Mouse (Mus musculus) MEL (cell line): ENCODE data around the gene Gm10322. TPM values are rescaled to one million over a fixed set of nuclear protein-coding genes. Genes with fewer than 3 reads are reported as not detected.

ENCODE experiments used
- DNase-seq: peaks from one replicate; pipeline ENCODE4 v3.0.0; 2011; ENCODE audit warnings: low read depth, low spot score
- H3K27ac ChIP-seq: 2 replicates; pipeline ENCODE4 v1.5.1; 2012; ENCODE audit warnings: low read depth, mild to moderate bottlenecking, control low read depth, low read length, moderate library complexity; ENCODE audit not compliant: control insufficient read depth
- H3K27me3 ChIP-seq, 2 experiments: fragments of 150-350 bp in 1 of 2; sonication (generic) in 1 of 2; 2 replicates each; pipeline ENCODE4 v1.6.1; 2012; ENCODE audit warnings: low read length in 2 of 2, mild to moderate bottlenecking in 2 of 2, improper control_type of control experiment in 1 of 2, moderate library complexity in 1 of 2; ENCODE audit not compliant: insufficient read depth in 2 of 2, control insufficient read depth in 1 of 2
- H3K36me3 ChIP-seq, 2 experiments: 2 replicates each; pipeline ENCODE4 v1.6.1; 2012 to 2014; ENCODE audit warnings: low read length in 2 of 2, improper control_type of control experiment in 1 of 2, inconsistent platforms in 1 of 2, mild to moderate bottlenecking in 1 of 2; ENCODE audit not compliant: insufficient read depth in 2 of 2, control insufficient read depth in 1 of 2
- H3K4me1 ChIP-seq, 2 experiments: fragments of 150-350 bp in 1 of 2; sonication (generic) in 1 of 2; 2 replicates each; pipeline ENCODE4 v1.6.1; 2012; ENCODE audit warnings: low read length in 2 of 2, improper control_type of control experiment in 1 of 2, mild to moderate bottlenecking in 1 of 2; ENCODE audit not compliant: insufficient read depth in 2 of 2, control insufficient read depth in 1 of 2
- H3K4me3 ChIP-seq, 2 experiments: fragments of 150-350 bp in 1 of 2; sonication (generic) in 1 of 2; 2 replicates each; pipeline ENCODE4 v1.5.1; 2012; ENCODE audit warnings: low read depth in 2 of 2, low read length in 2 of 2, mild to moderate bottlenecking in 2 of 2, moderate library complexity in 2 of 2, control low read depth in 1 of 2, improper control_type of control experiment in 1 of 2; ENCODE audit not compliant: control insufficient read depth in 1 of 2, insufficient read depth in 1 of 2
- H3K79me2 ChIP-seq: 2 replicates; pipeline ENCODE4 v1.6.1; 2012; ENCODE audit warnings: mild to moderate bottlenecking, low read length, moderate library complexity; ENCODE audit not compliant: control insufficient read depth, poor library complexity, insufficient read depth
- H3K9ac ChIP-seq: 2 replicates; pipeline ENCODE4 v1.6.1; 2012; ENCODE audit warnings: low read depth, mild to moderate bottlenecking, control low read depth, low read length, moderate library complexity; ENCODE audit not compliant: control insufficient read depth, poor library complexity, severe bottlenecking
- H3K9me3 ChIP-seq: fragments of 150-350 bp; sonication (generic); replicated peaks from 2 replicates; pipeline ENCODE4 v1.6.1; 2012; ENCODE audit warnings: mild to moderate bottlenecking, low read length, improper control_type of control experiment, moderate library complexity; ENCODE audit not compliant: insufficient read depth
- BHLHE40 ChIP-seq: IDR thresholded peaks from 2 replicates; pipeline ENCODE4 v1.6.1; 2012; ENCODE audit warnings: low read depth, mild to moderate bottlenecking, inconsistent platforms, low read length, improper control_type of control experiment, borderline replicate concordance
- CHD1 ChIP-seq: IDR thresholded peaks from 2 replicates; pipeline ENCODE4 v1.6.1; 2012; ENCODE audit warnings: low read depth, mild to moderate bottlenecking, inconsistent platforms, low read length, improper control_type of control experiment
- CHD2 ChIP-seq: IDR thresholded peaks from 2 replicates; pipeline ENCODE4 v1.6.1; 2011; ENCODE audit warnings: low read length, improper control_type of control experiment
- CTCF ChIP-seq, 3 experiments: IDR thresholded peaks in 2 of 3; conservative IDR thresholded peaks in 1 of 3; 2 replicates each; pipeline ENCODE4 v1.5.1; 2011 to 2012; ENCODE audit warnings: low read length in 3 of 3, low read depth in 2 of 3, mild to moderate bottlenecking in 2 of 3, improper control_type of control experiment in 1 of 3, inconsistent platforms in 1 of 3, mixed read lengths in 1 of 3, moderate library complexity in 1 of 3; ENCODE audit not compliant: control insufficient read depth in 1 of 3, insufficient read depth in 1 of 3, poor library complexity in 1 of 3, severe bottlenecking in 1 of 3
- E2F4 ChIP-seq: IDR thresholded peaks from 2 replicates; pipeline ENCODE4 v1.6.1; 2011; ENCODE audit warnings: low read depth, low read length, improper control_type of control experiment, borderline replicate concordance
- ELF1 ChIP-seq: IDR thresholded peaks from 2 replicates; pipeline ENCODE4 v1.6.1; 2014; ENCODE audit warnings: low read depth, mild to moderate bottlenecking, inconsistent platforms, low read length, improper control_type of control experiment, moderate library complexity
- ETS1 ChIP-seq: IDR thresholded peaks from 2 replicates; pipeline ENCODE4 v1.6.1; 2012; ENCODE audit warnings: low read depth, mild to moderate bottlenecking, inconsistent platforms, low read length, improper control_type of control experiment, moderate library complexity
- JUND ChIP-seq: IDR thresholded peaks from 2 replicates; pipeline ENCODE4 v1.6.1; 2011; ENCODE audit warnings: low read depth, mild to moderate bottlenecking, improper control_type of control experiment, low read length
- KAT2A ChIP-seq: conservative IDR thresholded peaks from 2 replicates; pipeline ENCODE4 v1.6.1; 2012; ENCODE audit warnings: low read depth, low read length, improper control_type of control experiment, inconsistent platforms
- MAFK ChIP-seq: IDR thresholded peaks from 2 replicates; pipeline ENCODE4 v1.6.1; 2011; ENCODE audit warnings: low read depth, mild to moderate bottlenecking, low read length, improper control_type of control experiment, borderline replicate concordance
- MAX ChIP-seq: IDR thresholded peaks from 2 replicates; pipeline ENCODE4 v1.6.1; 2011; ENCODE audit warnings: low read length, improper control_type of control experiment
- MXI1 ChIP-seq: IDR thresholded peaks from 2 replicates; pipeline ENCODE4 v1.6.1; 2011; ENCODE audit warnings: mild to moderate bottlenecking, low read depth, low read length, improper control_type of control experiment
- NELFE ChIP-seq: IDR thresholded peaks from 2 replicates; pipeline ENCODE4 v1.6.1; 2011; ENCODE audit warnings: low read depth, low read length, improper control_type of control experiment
- NRF1 ChIP-seq: IDR thresholded peaks from 2 replicates; pipeline ENCODE4 v1.6.1; 2014; ENCODE audit warnings: low read depth, mild to moderate bottlenecking, inconsistent platforms, low read length, improper control_type of control experiment, moderate library complexity; ENCODE audit not compliant: poor library complexity, insufficient read depth, severe bottlenecking
- POLR2A ChIP-seq, 2 experiments: IDR thresholded peaks; 2 replicates each; pipeline ENCODE4 v1.6.1; 2011 to 2012; ENCODE audit warnings: low read length in 2 of 2, mild to moderate bottlenecking in 2 of 2, control low read depth in 1 of 2, improper control_type of control experiment in 1 of 2, low read depth in 1 of 2, moderate library complexity in 1 of 2; ENCODE audit not compliant: control insufficient read depth in 1 of 2, insufficient read depth in 1 of 2, poor library complexity in 1 of 2
- POLR2AphosphoS2 ChIP-seq: IDR thresholded peaks from 2 replicates; pipeline ENCODE4 v1.6.1; 2011; ENCODE audit warnings: low read length, improper control_type of control experiment
- RCOR1 ChIP-seq: IDR thresholded peaks from 2 replicates; pipeline ENCODE4 v1.6.1; 2012; ENCODE audit warnings: low read depth, mild to moderate bottlenecking, inconsistent platforms, low read length, improper control_type of control experiment
- SIN3A ChIP-seq: IDR thresholded peaks from 2 replicates; pipeline ENCODE4 v1.6.1; 2012; ENCODE audit warnings: low read length, improper control_type of control experiment, inconsistent platforms
- TCF12 ChIP-seq: IDR thresholded peaks from 2 replicates; pipeline ENCODE4 v1.6.1; 2014; ENCODE audit warnings: low read depth, mild to moderate bottlenecking, inconsistent platforms, low read length, improper control_type of control experiment, moderate library complexity
- ZC3H11A ChIP-seq: IDR thresholded peaks from 2 replicates; pipeline ENCODE4 v1.6.1; 2012; ENCODE audit warnings: low read depth, mild to moderate bottlenecking, inconsistent platforms, low read length, improper control_type of control experiment
- ZMIZ1 ChIP-seq: IDR thresholded peaks from 2 replicates; pipeline ENCODE4 v1.6.1; 2012; ENCODE audit warnings: low read depth, mild to moderate bottlenecking, inconsistent platforms, low read length, improper control_type of control experiment, moderate library complexity
- polyA plus RNA-seq, 2 experiments: library from polyadenylated mRNA; stranded (reverse) in 1 of 2; unstranded in 1 of 2; fragments of >175 nt in 1 of 2; fragments of >200 nt in 1 of 2; gene quantifications; 2 replicates each; pipeline versions ENCODE4 v1.2.1 to v1.2.4; 2012; ENCODE audit warnings: low replicate concordance in 2 of 2, low read depth in 1 of 2; ENCODE audit not compliant: insufficient read length in 2 of 2, insufficient read depth in 1 of 2, missing spikeins in 1 of 2
- total RNA-seq: library from RNA; depleted of rRNA; stranded (reverse); fragments of 300-350 nt; gene quantifications from 2 replicates; pipeline ENCODE4 v1.2.3, GENCODE M21; 2012; rRNA removed

The Gm10322 gene
- total RNA-seq (0.58 TPM in 1 of 2 replicates, not detected in the other), polyA plus RNA-seq (not detected)

GRCm38 (mm10) chr10:59615981-59616520, at the start of gene Gm10322:
Gm10322 (plus strand) TSS chr10:59616063.
- Histone ChIP-seq H3K79me2 (peaks cover 13% of the 10 kb centered on the region), H3K9me3 (no peaks in the 10 kb centered on the region), H3K9ac (peak within 1 kb of the TSS; percentile 81), H3K27me3 (no peaks in the 10 kb centered on the region), H3K36me3 (peaks cover 0 to 6% of the 10 kb centered on the region in 2 experiments; a peak in 2 of 4 replicates), H3K4me3 (peak within 1 kb of the TSS; percentile 57 to 87), H3K27ac (no peak within 1 kb of the TSS), H3K4me1 (peaks cover 0 to 14% of the 10 kb centered on the region in 2 experiments; a peak in 3 of 4 replicates)
- DNase-seq, result peak; percentile 71
- TF ChIP-seq BHLHE40 (peak; percentile 35; the same call in 1 of the 2 replicates), MAFK (no peak), POLR2AphosphoS2 (no peak), E2F4 (no peak), TCF12 (no peak), MXI1 (peak; percentile 43; the same call in 1 of the 2 replicates), SIN3A (peak; percentile 68; the same call in 1 of the 2 replicates), ZMIZ1 (no peak), ETS1 (no peak), CTCF (IDR thresholded peaks at IDR 0.05 in 2 of 3, conservative IDR thresholded peaks at IDR 0.05 in 1 of 3; ENCODE audit: control insufficient read depth in 1 of 3, insufficient read depth in 1 of 3, low read depth in 2 of 3, low read length in 3 of 3, poor library complexity in 1 of 3, severe bottlenecking in 1 of 3) (peak in 1 of 3 experiments; percentile 8; a peak in 1 of 6 replicates), ELF1 (no peak), CHD1 (no peak)

GRCm38 (mm10) chr10:59566968-59567367, 48.9 kb upstream of the Gm10322 start:
- H3K79me2 ChIP-seq, result no peaks in the 10 kb centered on the region
- H3K27ac ChIP-seq, result no peak overlapping the region
- H3K9me3 ChIP-seq, result no peaks in the 10 kb centered on the region
- no peak overlapping the region for H3K4me3 ChIP-seq
- no peak for DNase-seq
- H3K4me1 ChIP-seq, result peaks cover 14 to 21% of the 10 kb centered on the region in 2 experiments
- no peak overlapping the region for H3K9ac ChIP-seq
- no peak for TF ChIP-seq MXI1
- TF ChIP-seq POLR2A (IDR thresholded peaks at IDR 0.05; ENCODE audit: control insufficient read depth in 1 of 2, insufficient read depth in 1 of 2, low read depth in 1 of 2, low read length in 2 of 2, poor library complexity in 1 of 2), result no peak
- no peak for TF ChIP-seq MAX
- TF ChIP-seq BHLHE40, result no peak
- TF ChIP-seq KAT2A, result no peak
- no peak for TF ChIP-seq CTCF (IDR thresholded peaks at IDR 0.05 in 2 of 3, conservative IDR thresholded peaks at IDR 0.05 in 1 of 3; ENCODE audit: control insufficient read depth in 1 of 3, insufficient read depth in 1 of 3, low read depth in 2 of 3, low read length in 3 of 3, poor library complexity in 1 of 3, severe bottlenecking in 1 of 3)
- no peak for TF ChIP-seq JUND
- TF ChIP-seq E2F4, result no peak
- no peak for TF ChIP-seq SIN3A
- TF ChIP-seq CHD2, result no peak
- TF ChIP-seq ZMIZ1, result no peak
- TF ChIP-seq NELFE, result no peak
- no peak for TF ChIP-seq NRF1
- TF ChIP-seq ZC3H11A, result no peak
- no peak for TF ChIP-seq RCOR1
- H3K36me3 ChIP-seq, result peaks cover 0 to 18% of the 10 kb centered on the region in 2 experiments; a peak in 2 of 4 replicates
- H3K27me3 ChIP-seq, result no peaks in the 10 kb centered on the region
